Mouse (Mus musculus) R1 (cell line): ENCODE measurements around the gene Sesn1.
"Not testable (repeated sequence)": the region's sequence is repeated elsewhere in the genome, so short reads cannot be mapped to it uniquely, and the experiment has no call there.

Experiments used
- DNase-seq: peaks from one replicate; pipeline ENCODE4 v3.0.0-alpha.2; 2018; ENCODE audit warnings: low read depth, low spot score

Gene Sesn1

GRCm38 (mm10) chr10:41821171-41821570, 11.4 kb downstream of the Sesn1 start:
- DNase-seq, result no peak

- DNase-seq, result no peak
Observed at GRCm38 (mm10) chr10:41822573-41823281, 13.0 kb downstream of the Sesn1 start.

- not testable (repeated sequence) for DNase-seq
Observed at GRCm38 (mm10) chr10:41823282-41823675, 13.5 kb downstream of the Sesn1 start.

- DNase-seq, result no peak
Observed at GRCm38 (mm10) chr10:41823916-41824315, 14.2 kb downstream of the Sesn1 start.

- DNase-seq, result no peak
Observed at GRCm38 (mm10) chr10:41825041-41825440, 15.3 kb downstream of the Sesn1 start.

GRCm38 (mm10) chr10:41825996-41826395, 16.3 kb downstream of the Sesn1 start:
- no peak for DNase-seq

GRCm38 (mm10) chr10:41826526-41827116, 16.9 kb downstream of the Sesn1 start:
- peak; percentile 37 for DNase-seq

- DNase-seq, result no peak
Observed at GRCm38 (mm10) chr10:41827784-41828183, 18.0 kb downstream of the Sesn1 start.

- DNase-seq, result peak; percentile 74
Observed at GRCm38 (mm10) chr10:41829191-41829590, 19.5 kb downstream of the Sesn1 start.

- DNase-seq, result peak; percentile 98
Observed at GRCm38 (mm10) chr10:41829980-41830379, 20.2 kb downstream of the Sesn1 start.

- DNase-seq, result peak; percentile 47
Observed at GRCm38 (mm10) chr10:41830445-41830844, 20.7 kb downstream of the Sesn1 start.

GRCm38 (mm10) chr10:41830851-41831522, 21.3 kb downstream of the Sesn1 start:
- DNase-seq, result peak; percentile 87

- DNase-seq, result peak; percentile 28
Observed at GRCm38 (mm10) chr10:41832191-41832590, 22.5 kb downstream of the Sesn1 start.

GRCm38 (mm10) chr10:41834131-41834530, 24.4 kb downstream of the Sesn1 start:
- DNase-seq, result peak; percentile 39

- no peak for DNase-seq
Observed at GRCm38 (mm10) chr10:41838911-41839310, 29.2 kb downstream of the Sesn1 start.

GRCm38 (mm10) chr10:41847737-41848136, 38.0 kb downstream of the Sesn1 start:
- DNase-seq, result no peak

- DNase-seq, result no peak
Observed at GRCm38 (mm10) chr10:41848721-41849120, 39.0 kb downstream of the Sesn1 start.

GRCm38 (mm10) chr10:41859820-41860219, 50.1 kb downstream of the Sesn1 start:
- no peak for DNase-seq

- no peak for DNase-seq
Observed at GRCm38 (mm10) chr10:41860275-41860688, 50.5 kb downstream of the Sesn1 start.

GRCm38 (mm10) chr10:41863053-41863452, 53.3 kb downstream of the Sesn1 start:
- DNase-seq, result no peak

GRCm38 (mm10) chr10:41866069-41866837, 56.5 kb downstream of the Sesn1 start:
- DNase-seq, result no peak

- no peak for DNase-seq
Observed at GRCm38 (mm10) chr10:41866838-41867154, 57.1 kb downstream of the Sesn1 start.
